In genomic region chr10:51595001-51595931, GRCm38 (mm10) we compare ENCODE assay signal across 9 mouse cellular contexts. TPM values are rescaled to one million over a fixed set of nuclear protein-coding genes. Genes with fewer than 3 reads are reported as not detected.
DNase-seq lines count a peak whose midpoint lies in the region; ATAC-seq and TF ChIP-seq lines count a peak whose summit lies in the region.
"Had no signal": no experiment of that assay in that cellular context is flagged by ENCODE, and none has a peak within 500 bp of the region (broad histone marks: within the 10 kb centered on the region; RNA-seq: fewer than 3 reads in every experiment).

No protein-coding gene starts in this region.

- TF ChIP-seq CTCF in liver, postnatal 0 days (IDR thresholded peaks at IDR 0.05; ENCODE audit: low read depth), result peak; percentile 49

- TF ChIP-seq EP300 in liver, postnatal 0 days (IDR thresholded peaks at IDR 0.05; ENCODE audit: low read depth), result no peak

- ATAC-seq in frontal cortex, adult (ENCODE audit: low TSS enrichment), result peak; percentile 92
- ATAC-seq in liver, postnatal 0 days, result no peak
- no peak for ATAC-seq in liver, embryonic 11.5 days (replicated peaks; ENCODE audit: low FRiP score)
- peak; percentile 58 for ATAC-seq in forebrain, embryonic 15.5 days (replicated peaks)
- ATAC-seq in megakaryocyte progenitor cell, adult 5-6 weeks (replicated peaks; ENCODE audit: poor library complexity), result peak; percentile 72

- no peak for DNase-seq in frontal cortex, postnatal 25 days (ENCODE audit: low spot score in 2 of 2)
- DNase-seq in liver, postnatal 0 days, result no peak
- no peak for DNase-seq in liver, embryonic 11.5 days (ENCODE audit: low spot score)
- DNase-seq in testis, postnatal 14 days (ENCODE audit: low spot score), result no peak
- no peak for DNase-seq in ovary, adult 18-20 months (ENCODE audit: low spot score)

- no peak overlapping the region for H3K4me3 ChIP-seq in liver, postnatal 0 days (ENCODE audit: low read depth, low read length)
- no peak overlapping the region for H3K4me3 ChIP-seq in liver, embryonic 11.5 days (ENCODE audit: low read depth, low read length)
- no peak overlapping the region for H3K4me3 ChIP-seq in forebrain, embryonic 15.5 days

- no peak overlapping the region for H3K27ac ChIP-seq in liver, postnatal 0 days (ENCODE audit: low read depth)
- no peak overlapping the region for H3K27ac ChIP-seq in liver, embryonic 11.5 days (ENCODE audit: low read depth, low read length)
- no peak overlapping the region for H3K27ac ChIP-seq in forebrain, embryonic 15.5 days (replicated peaks)

- no peak overlapping the region for H3K4me2 ChIP-seq in liver, postnatal 0 days (ENCODE audit: low read depth, low read length)
- no peak overlapping the region for H3K4me2 ChIP-seq in liver, embryonic 11.5 days
- no peak overlapping the region; the same call in 1 of the 2 replicates for H3K4me2 ChIP-seq in forebrain, embryonic 15.5 days (replicated peaks)

- no peaks in the 10 kb centered on the region for H3K36me3 ChIP-seq in liver, postnatal 0 days (replicated peaks; ENCODE audit: insufficient read depth, low read length)
- H3K36me3 ChIP-seq in liver, embryonic 11.5 days (ENCODE audit: control insufficient read depth, insufficient read depth, low read length), result no peaks in the 10 kb centered on the region
- no peaks in the 10 kb centered on the region for H3K36me3 ChIP-seq in forebrain, embryonic 15.5 days

- no peaks in the 10 kb centered on the region for H3K9me3 ChIP-seq in liver, postnatal 0 days (ENCODE audit: low read length)
- no peaks in the 10 kb centered on the region for H3K9me3 ChIP-seq in liver, embryonic 11.5 days (ENCODE audit: control insufficient read depth, low read length)
- no peaks in the 10 kb centered on the region for H3K9me3 ChIP-seq in forebrain, embryonic 15.5 days

- peaks cover 2% of the 10 kb centered on the region for H3K27me3 ChIP-seq in liver, postnatal 0 days (ENCODE audit: insufficient read depth, low read length)
- peaks cover 2% of the 10 kb centered on the region for H3K27me3 ChIP-seq in liver, embryonic 11.5 days (replicated peaks; ENCODE audit: control insufficient read depth, insufficient read depth, low read length)
- no peaks in the 10 kb centered on the region for H3K27me3 ChIP-seq in forebrain, embryonic 15.5 days

- 36% methylated on average over 10 of the region's 10 CpGs for WGBS in liver, postnatal 0 days (ENCODE audit: insufficient replicate concordance)
- WGBS in liver, embryonic 11.5 days, result 48% methylated on average over 10 of the region's 10 CpGs
- 47% methylated on average over 10 of the region's 10 CpGs for WGBS in forebrain, embryonic 15.5 days

- H3K9ac ChIP-seq in liver, postnatal 0 days (replicated peaks), result no peak overlapping the region
- H3K9ac ChIP-seq in liver, embryonic 11.5 days (ENCODE audit: low read depth, low read length), result no peak overlapping the region
- H3K9ac ChIP-seq in forebrain, embryonic 15.5 days (replicated peaks), result no peak overlapping the region

- H3K4me1 ChIP-seq in liver, postnatal 0 days (ENCODE audit: insufficient read depth), result no peaks in the 10 kb centered on the region
- no peaks in the 10 kb centered on the region for H3K4me1 ChIP-seq in liver, embryonic 11.5 days (replicated peaks; ENCODE audit: control insufficient read depth, insufficient read depth, low read length)
- H3K4me1 ChIP-seq in forebrain, embryonic 15.5 days, result peaks cover 2% of the 10 kb centered on the region; the same call in 1 of the 2 replicates

RNA-seq across cellular contexts. Expression of gene Fam162b, which starts 4.9 kb away (rescaled TPM):
- polyA plus RNA-seq in liver, postnatal 0 days (2015; fragmentation: Nextera tagmentation; extraction: Ambion mirVana), result not detected in 2 replicates
- polyA plus RNA-seq in liver, embryonic 11.5 days (2014; fragmentation: Nextera tagmentation; extraction: Ambion mirVana), result 1.2 TPM in 2 replicates
- polyA plus RNA-seq in forebrain, embryonic 15.5 days (2015; fragmentation: Nextera tagmentation; extraction: Ambion mirVana), result 3.2 and 3.4 TPM in 2 replicates
- total RNA-seq in megakaryocyte progenitor cell, adult 5-6 weeks (2015), result not detected in 2 replicates
- total RNA-seq in megakaryocyte progenitor cell, adult 5-6 weeks (2017), result not detected in 2 replicates
- total RNA-seq: layer of hippocampus, postnatal 14 days had no signal

RNA-seq across cellular contexts. Expression of gene Gprc6a, which starts 36.0 kb away (rescaled TPM):
- polyA plus RNA-seq in liver, postnatal 0 days (2015; fragmentation: Nextera tagmentation; extraction: Ambion mirVana), result 0.05 TPM in 1 of 2 replicates, not detected in the other
- polyA plus RNA-seq in liver, embryonic 11.5 days (2014; fragmentation: Nextera tagmentation; extraction: Ambion mirVana), result not detected in 2 replicates
- 0.08 TPM in 1 of 2 replicates, not detected in the other for polyA plus RNA-seq in forebrain, embryonic 15.5 days (2015; fragmentation: Nextera tagmentation; extraction: Ambion mirVana)
- not detected in 2 replicates for total RNA-seq in megakaryocyte progenitor cell, adult 5-6 weeks (2015)
- not detected in 2 replicates for total RNA-seq in megakaryocyte progenitor cell, adult 5-6 weeks (2017)
- total RNA-seq: layer of hippocampus, postnatal 14 days had no signal

Comparison
In these comparisons a context has a peak if more than half of its experiments do, and no peak if none do; other contexts are left out.
1. ATAC-seq: peak in frontal cortex, adult (single experiment), forebrain, embryonic 15.5 days (single experiment) and megakaryocyte progenitor cell, adult 5-6 weeks (single experiment); none in liver, postnatal 0 days (single experiment) and liver, embryonic 11.5 days (single experiment).